Mouse (Mus musculus): ENCODE data around the gene Aig1. TPM values are rescaled to one million over a fixed set of nuclear protein-coding genes. Genes with fewer than 3 reads are reported as not detected.

The Aig1 gene
- total RNA-seq, 2 experiments from 2014 or later, result 22.2 to 25.4 TPM

GRCm38 (mm10) chr10:13653739-13654462, 214.9 kb downstream of the Aig1 start:
- no peak for DNase-seq (ENCODE audit: low spot score in 2 of 2)

- DNase-seq (ENCODE audit: low spot score in 2 of 2), result no peak
Measured at GRCm38 (mm10) chr10:13653326-13653725, 215.5 kb downstream of the Aig1 start.

DNA sequence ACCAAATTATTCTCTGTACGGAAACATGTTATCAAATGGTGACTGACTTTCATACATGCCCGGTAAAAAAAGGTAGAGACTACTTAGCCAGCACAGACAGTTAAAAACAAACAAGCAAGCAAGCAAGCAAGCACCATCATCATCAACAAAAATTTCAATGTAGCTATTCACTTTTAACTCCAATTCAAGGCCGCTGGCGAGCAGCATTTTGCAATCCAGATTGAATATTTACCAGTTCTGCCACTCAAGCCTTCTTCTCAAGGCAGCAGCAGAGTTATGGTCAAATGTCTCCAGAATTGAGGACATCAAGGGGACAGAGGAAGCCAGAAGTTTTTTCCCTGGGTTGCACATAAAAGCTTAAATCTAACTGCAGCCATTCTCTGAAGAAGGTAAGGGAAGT, 216.7 kb downstream of the Aig1 start:
- DNase-seq (ENCODE audit: low spot score in 2 of 2), result no peak

DNA sequence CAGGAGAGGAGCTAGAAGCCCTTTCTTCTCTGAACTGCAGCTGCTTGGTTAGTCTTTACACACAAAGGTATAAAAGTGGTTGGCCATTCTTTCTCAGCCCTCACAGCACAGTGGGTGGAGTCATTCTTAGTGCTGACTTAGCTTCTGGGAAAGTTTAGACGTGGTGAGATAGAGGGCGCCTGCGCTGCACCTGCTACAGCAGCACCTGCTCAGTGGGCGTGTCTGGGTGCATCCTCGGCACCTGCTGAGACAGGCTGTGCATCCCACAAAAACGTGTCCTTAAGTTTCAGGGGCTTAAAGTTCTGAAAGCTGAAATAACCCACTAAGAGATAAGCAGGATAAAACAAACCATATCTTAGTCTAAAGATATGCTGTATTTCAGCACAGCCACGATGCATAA, 227.0 kb downstream of the Aig1 start:
- DNase-seq (ENCODE audit: low spot score in 2 of 2), result no peak

GRCm38 (mm10) chr10:13631796-13632195, 237.0 kb downstream of the Aig1 start:
- DNase-seq (ENCODE audit: low spot score in 2 of 2), result no peak

DNA sequence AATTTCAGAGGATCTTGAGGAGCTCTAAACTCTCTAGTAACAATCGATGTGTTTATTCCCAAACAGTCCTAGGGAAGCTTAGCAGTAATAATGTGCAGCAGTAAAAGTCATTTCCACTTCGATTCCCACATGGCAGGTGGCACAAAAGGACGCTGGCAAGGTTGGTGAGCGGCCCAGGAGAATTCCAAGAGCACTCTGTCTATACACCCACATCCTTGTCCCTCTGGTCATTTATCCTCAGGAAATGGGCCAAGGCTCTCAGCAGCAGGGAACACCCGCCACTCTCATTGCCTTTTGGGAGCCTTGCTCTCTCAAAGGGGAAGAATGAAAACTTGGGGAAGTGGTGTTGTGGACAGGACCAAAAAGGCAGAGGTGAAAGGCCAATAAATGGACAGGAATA, 245.0 kb downstream of the Aig1 start:
- DNase-seq (ENCODE audit: low spot score in 2 of 2), result no peak

- DNase-seq (ENCODE audit: low spot score in 2 of 2), result no peak
Measured at GRCm38 (mm10) chr10:13600926-13601325, 267.9 kb downstream of the Aig1 start.

GRCm38 (mm10) chr10:13597491-13597890, 271.3 kb downstream of the Aig1 start:
- no peak for DNase-seq (ENCODE audit: low spot score in 2 of 2)

Other genes starting within 250 kb of the Aig1 start
- gene Hivep2, start 97.1 kb upstream of the Aig1 start, total RNA-seq (2021), result 10 to 100 TPM; 58.4 to 64.3 TPM

Measured in gastrocnemius, postnatal 4 days (tissue).